Mouse (Mus musculus) hindbrain, embryonic 11.5 days (tissue): ENCODE data around the gene Cspg5. TPM values are rescaled to one million over a fixed set of nuclear protein-coding genes. Genes with fewer than 3 reads are reported as not detected.

ENCODE experiments used
- ATAC-seq: fragments of 200-750 bp; cut with Nextera tagmentation; 2 replicates; pipeline ENCODE4 v1.8.0; 2017; ENCODE audit warnings: mild to moderate bottlenecking, moderate TSS enrichment, moderate library complexity; ENCODE audit not compliant: low FRiP score
- DNase-seq: peaks from one replicate; pipeline ENCODE4 v3.0.0-alpha.2; 2015; ENCODE audit warnings: low spot score
- H3K27ac ChIP-seq: fragments of 300-500 bp; sonication (generic); 2 replicates; pipeline ENCODE4 v1.5.1; 2014; ENCODE audit warnings: mild to moderate bottlenecking, low read depth, low read length
- H3K27me3 ChIP-seq: fragments of 300-500 bp; sonication (generic); 2 replicates; pipeline ENCODE4 v1.6.1; 2014; ENCODE audit warnings: mild to moderate bottlenecking, low read length, moderate library complexity, mixed read lengths; ENCODE audit not compliant: control insufficient read depth, insufficient read depth
- H3K36me3 ChIP-seq: fragments of 300-500 bp; sonication (generic); 2 replicates; pipeline ENCODE4 v1.6.1; 2014; ENCODE audit warnings: mild to moderate bottlenecking, low read length, moderate library complexity, mixed read lengths; ENCODE audit not compliant: control insufficient read depth, insufficient read depth
- H3K4me1 ChIP-seq: fragments of 300-500 bp; sonication (generic); replicated peaks from 2 replicates; pipeline ENCODE4 v1.6.1; 2014; ENCODE audit warnings: low read length, mixed read lengths; ENCODE audit not compliant: control insufficient read depth, insufficient read depth
- H3K4me2 ChIP-seq: fragments of 300-500 bp; sonication (generic); replicated peaks from 2 replicates; pipeline ENCODE4 v1.6.1; 2014; ENCODE audit warnings: mild to moderate bottlenecking, low read depth, low read length
- H3K4me3 ChIP-seq: fragments of 300-500 bp; sonication (generic); 2 replicates; pipeline ENCODE4 v1.5.1; 2014; ENCODE audit warnings: low read depth, low read length
- H3K9ac ChIP-seq: fragments of 300-500 bp; sonication (generic); 2 replicates; pipeline ENCODE4 v1.6.1; 2014; ENCODE audit warnings: low read depth, low read length
- H3K9me3 ChIP-seq: fragments of 300-500 bp; sonication (generic); 2 replicates; pipeline ENCODE4 v1.6.1; 2016; ENCODE audit warnings: low read length; ENCODE audit not compliant: control insufficient read depth
- WGBS: fragments of 180-500 bp; shearing (Covaris S2); extraction: QIAGEN DNeasy Blood & Tissue Kit; methylation state at CpG from one replicate; pipeline ENCODE4 v1.1.7; 2014; 5-methylcytosine and 5-hydroxymethylcytosine counted together
- polyA plus RNA-seq: library from polyadenylated mRNA; unstranded; fragments of >200 nt; fragmentation: Nextera tagmentation; extraction: Ambion mirVana; gene quantifications from 2 replicates; pipeline ENCODE4 v1.2.1, GENCODE M21; 2014

Gene Cspg5
- polyA plus RNA-seq, 1 experiment from 2014 or later: 12.6 TPM

DNA sequence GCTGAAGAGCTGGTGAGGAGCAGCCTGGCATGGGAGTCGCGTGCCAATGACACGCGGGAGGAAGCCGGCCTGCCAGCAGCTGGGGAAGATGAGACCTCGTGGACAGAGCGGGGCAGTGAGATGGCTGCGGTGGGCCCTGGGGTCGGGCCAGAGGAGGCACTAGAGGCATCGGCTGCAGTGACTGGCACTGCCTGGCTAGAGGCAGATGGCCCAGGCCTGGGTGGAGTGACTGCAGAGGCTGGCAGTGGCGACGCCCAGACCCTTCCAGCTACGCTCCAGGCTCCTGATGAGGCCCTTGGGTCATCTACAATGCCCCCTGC lies 2.7 kb downstream of the Cspg5 start:
- H3K27me3 ChIP-seq: no peaks in the 10 kb centered on the region; the same call in 1 of the 2 replicates

DNA sequence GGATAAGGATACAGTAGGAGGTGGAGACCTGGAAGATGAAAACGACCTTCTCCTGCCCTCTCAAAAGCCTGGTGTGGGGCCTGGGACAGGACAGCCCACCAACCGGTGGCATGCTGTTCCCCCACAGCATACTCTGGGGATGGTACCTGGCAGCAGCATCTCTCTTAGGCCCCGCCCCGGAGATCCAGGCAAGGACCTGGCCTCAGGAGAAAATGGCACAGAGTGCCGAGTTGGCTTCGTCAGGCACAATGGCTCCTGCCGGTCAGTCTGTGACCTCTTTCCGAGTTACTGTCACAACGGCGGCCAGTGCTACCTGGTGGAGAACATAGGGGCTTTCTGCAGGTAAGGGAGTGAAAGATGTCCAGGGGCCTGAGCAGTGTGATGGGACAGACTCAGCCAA lies 3.5 kb downstream of the Cspg5 start:
- no peak overlapping the region for H3K4me3 ChIP-seq
- DNase-seq (no peak), ATAC-seq (no peak)
- H3K4me2 ChIP-seq: no peak overlapping the region
- H3K9me3 ChIP-seq: no peaks in the 10 kb centered on the region
- no peaks in the 10 kb centered on the region for H3K36me3 ChIP-seq
- no peaks in the 10 kb centered on the region; the same call in 1 of the 2 replicates for H3K27me3 ChIP-seq
- peaks cover 19% of the 10 kb centered on the region for H3K4me1 ChIP-seq
- no peak overlapping the region for H3K9ac ChIP-seq
- no peak overlapping the region for H3K27ac ChIP-seq
- WGBS: 86% methylated on average over 10 of the region's 10 CpGs

More for the DNA sequence above, 2.7 kb downstream of the Cspg5 start:
- DNase-seq (no peak), ATAC-seq (no peak)
- Histone ChIP-seq H3K36me3 (no peaks in the 10 kb centered on the region), H3K4me1 (peaks cover 19% of the 10 kb centered on the region), H3K9me3 (no peaks in the 10 kb centered on the region), H3K4me2 (peak overlapping the region; percentile 100), H3K4me3 (peak overlapping the region; percentile 63; the same call in 1 of the 2 replicates), H3K27ac (no peak overlapping the region), H3K9ac (peak overlapping the region; percentile 3; the same call in 1 of the 2 replicates)
- 43% methylated on average over 13 of the region's 13 CpGs for WGBS

DNA sequence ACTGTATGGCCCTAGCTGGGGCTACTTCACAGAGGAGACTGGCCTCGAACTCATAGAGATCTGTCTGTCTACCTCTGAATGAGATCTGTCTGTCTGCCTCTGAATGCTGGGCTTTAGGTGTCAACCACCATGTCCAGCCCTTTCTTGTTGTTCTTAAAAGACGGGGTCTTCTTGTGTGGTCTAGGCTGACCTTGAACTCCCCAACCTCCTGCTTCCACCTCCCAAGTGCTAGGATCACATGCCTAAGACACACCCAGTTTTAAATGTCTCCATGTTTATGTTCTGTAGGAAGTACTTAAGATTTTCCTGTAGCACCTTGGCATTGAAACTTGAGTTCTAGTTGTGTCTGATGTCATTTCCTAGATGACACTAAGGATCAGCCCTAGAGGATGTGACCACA lies 5.3 kb downstream of the Cspg5 start:
- H3K9me3 ChIP-seq: no peaks in the 10 kb centered on the region
- peaks cover 19% of the 10 kb centered on the region for H3K4me1 ChIP-seq
- H3K4me3 ChIP-seq: no peak overlapping the region
- H3K36me3 ChIP-seq: no peaks in the 10 kb centered on the region
- peak overlapping the region; percentile 92 for H3K27ac ChIP-seq
- no peak overlapping the region for H3K9ac ChIP-seq
- peak overlapping the region; percentile 34; the same call in 1 of the 2 replicates for H3K4me2 ChIP-seq
- ATAC-seq: no peak
- 68% methylated on average over 2 of the region's 2 CpGs for WGBS
- DNase-seq: no peak
- no peaks in the 10 kb centered on the region; the same call in 1 of the 2 replicates for H3K27me3 ChIP-seq

DNA sequence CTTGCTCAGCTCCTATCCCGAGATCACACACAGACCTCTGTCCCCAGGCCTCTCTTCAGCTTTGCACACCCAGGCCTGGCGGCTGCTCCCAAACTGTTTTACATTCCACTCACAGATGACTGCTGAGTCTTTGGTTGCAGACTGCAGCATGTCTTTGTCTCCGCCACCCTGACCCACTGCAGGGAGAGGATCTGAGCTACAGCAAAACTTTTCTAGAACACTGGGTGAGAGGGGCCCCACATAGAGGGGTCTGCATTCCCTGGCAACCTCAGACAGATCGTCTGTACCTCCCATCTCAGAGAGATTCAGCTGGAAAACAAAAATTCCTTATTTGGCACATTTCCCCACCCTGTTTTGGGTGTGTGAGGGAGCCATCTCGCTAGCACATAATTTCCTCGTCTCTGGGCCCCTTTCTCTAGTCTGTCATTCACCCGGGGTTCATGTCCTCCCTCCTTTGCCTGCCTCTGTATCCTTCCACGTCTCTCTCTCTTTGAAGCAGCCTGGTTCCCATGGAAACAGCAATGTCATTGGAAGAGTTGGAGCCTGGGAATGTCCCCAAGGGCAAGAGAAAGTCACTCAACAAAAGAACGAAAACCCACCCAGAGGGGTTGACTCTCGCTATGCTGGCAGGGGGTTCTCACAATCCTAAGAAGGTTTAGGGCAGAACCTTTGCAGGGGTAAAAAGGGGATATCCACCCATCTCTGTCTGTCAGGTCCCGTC lies 6.4 kb downstream of the Cspg5 start:
- Histone ChIP-seq H3K27me3 (no peaks in the 10 kb centered on the region), H3K36me3 (no peaks in the 10 kb centered on the region), H3K4me2 (peak overlapping the region; percentile 34), H3K9me3 (no peaks in the 10 kb centered on the region), H3K4me3 (0 out of 2 replicates have a peak overlapping the region, but pooled peaks have one; percentile 4), H3K27ac (peak overlapping the region; percentile 92), H3K4me1 (peaks cover 15% of the 10 kb centered on the region), H3K9ac (peak overlapping the region; percentile 38)
- 7% methylated on average over 11 of the region's 11 CpGs for WGBS
- ATAC-seq (peak; percentile 87), DNase-seq (peak; percentile 86)

DNA sequence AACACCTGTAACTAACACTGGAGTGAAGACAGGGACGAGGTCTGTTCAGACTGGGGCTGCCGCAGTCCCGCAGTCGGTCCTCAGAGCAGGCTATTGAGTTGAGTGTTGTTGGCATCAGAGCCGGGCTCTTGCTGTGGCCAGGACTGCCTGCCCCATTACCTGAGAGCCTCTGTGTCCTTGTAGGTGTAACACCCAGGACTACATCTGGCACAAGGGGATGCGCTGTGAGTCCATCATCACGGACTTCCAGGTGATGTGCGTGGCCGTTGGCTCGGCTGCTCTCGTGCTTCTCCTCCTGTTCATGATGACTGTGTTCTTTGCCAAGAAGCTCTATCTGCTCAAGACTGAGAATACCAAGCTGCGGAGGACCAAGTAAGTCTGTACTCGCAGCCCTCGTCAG lies 7.2 kb downstream of the Cspg5 start:
- Histone ChIP-seq H3K27ac (peak overlapping the region; percentile 92), H3K27me3 (no peaks in the 10 kb centered on the region), H3K9me3 (no peaks in the 10 kb centered on the region), H3K36me3 (no peaks in the 10 kb centered on the region), H3K9ac (no peak overlapping the region; the same call in 1 of the 2 replicates), H3K4me2 (no peak overlapping the region), H3K4me3 (no peak overlapping the region), H3K4me1 (peaks cover 20% of the 10 kb centered on the region)
- DNase-seq: no peak
- WGBS: 86% methylated on average over 14 of the region's 14 CpGs
- ATAC-seq: no peak

DNA sequence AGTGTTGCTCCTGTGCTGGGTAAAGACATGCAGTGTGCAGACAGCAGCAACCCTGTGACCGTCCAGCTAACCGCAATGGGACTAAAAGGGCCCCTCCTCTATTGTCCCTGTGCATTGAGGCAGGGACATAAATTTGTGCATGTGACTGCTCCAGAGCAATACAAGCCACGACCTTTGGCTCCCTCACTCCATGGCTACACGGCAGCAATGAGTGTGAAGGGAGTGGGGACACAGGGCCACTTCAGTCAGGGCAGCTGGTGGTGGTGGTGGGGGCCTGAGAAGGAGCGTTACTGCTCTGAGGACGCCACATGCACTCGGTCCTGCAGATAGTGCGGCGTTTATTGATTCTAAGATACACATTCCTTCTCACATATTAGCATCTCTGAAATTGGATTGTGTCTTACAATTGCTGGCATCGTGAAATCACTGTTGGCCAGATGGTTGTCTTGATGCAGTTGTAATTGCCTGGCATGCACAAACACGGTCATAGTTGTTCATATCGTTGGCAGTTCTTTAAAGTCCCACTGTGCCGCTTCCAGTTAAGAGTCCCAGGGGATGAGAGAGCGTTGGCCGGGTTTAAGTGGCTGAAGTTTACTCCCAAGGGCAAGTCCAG lies 11.9 kb downstream of the Cspg5 start:
- DNase-seq (peak; percentile 74), ATAC-seq (peak; percentile 88)
- peak overlapping the region; percentile 68 for H3K27ac ChIP-seq
- H3K27me3 ChIP-seq: no peaks in the 10 kb centered on the region
- peaks cover 15% of the 10 kb centered on the region for H3K4me1 ChIP-seq
- 0 out of 2 replicates have a peak overlapping the region, but pooled peaks have one; percentile 6 for H3K4me2 ChIP-seq
- H3K4me3 ChIP-seq: no peak overlapping the region
- H3K9ac ChIP-seq: no peak overlapping the region; the same call in 1 of the 2 replicates
- 33% methylated on average over 15 of the region's 15 CpGs for WGBS
- no peaks in the 10 kb centered on the region for H3K9me3 ChIP-seq
- no peaks in the 10 kb centered on the region for H3K36me3 ChIP-seq

DNA sequence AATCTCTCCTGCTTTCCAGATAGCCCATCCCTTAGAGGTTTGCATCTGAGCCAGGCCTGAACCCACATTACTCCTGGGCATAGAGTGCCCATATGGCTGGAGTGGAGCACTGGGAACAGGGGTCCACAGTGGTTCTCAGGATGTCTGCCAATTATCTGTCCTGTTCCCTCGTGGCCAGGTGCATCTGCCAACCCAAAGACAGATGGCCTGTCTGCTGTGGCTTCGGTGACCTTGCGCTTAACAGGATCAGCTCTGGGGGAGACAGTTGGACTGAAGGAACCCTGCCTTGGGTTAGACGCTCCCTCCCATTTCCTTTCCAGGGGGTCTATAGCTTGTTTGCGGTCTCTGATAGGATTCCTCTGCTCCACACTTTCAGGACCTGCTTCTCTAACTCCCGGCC lies 15.1 kb downstream of the Cspg5 start:
- Histone ChIP-seq H3K36me3 (no peaks in the 10 kb centered on the region), H3K4me1 (peaks cover 10% of the 10 kb centered on the region), H3K4me3 (no peak overlapping the region), H3K27me3 (no peaks in the 10 kb centered on the region), H3K9me3 (no peaks in the 10 kb centered on the region), H3K9ac (no peak overlapping the region), H3K27ac (0 out of 2 replicates have a peak overlapping the region, but pooled peaks have one; percentile 42), H3K4me2 (no peak overlapping the region)
- WGBS: 79% methylated on average over 6 of the region's 6 CpGs
- DNase-seq (no peak), ATAC-seq (no peak)

DNA sequence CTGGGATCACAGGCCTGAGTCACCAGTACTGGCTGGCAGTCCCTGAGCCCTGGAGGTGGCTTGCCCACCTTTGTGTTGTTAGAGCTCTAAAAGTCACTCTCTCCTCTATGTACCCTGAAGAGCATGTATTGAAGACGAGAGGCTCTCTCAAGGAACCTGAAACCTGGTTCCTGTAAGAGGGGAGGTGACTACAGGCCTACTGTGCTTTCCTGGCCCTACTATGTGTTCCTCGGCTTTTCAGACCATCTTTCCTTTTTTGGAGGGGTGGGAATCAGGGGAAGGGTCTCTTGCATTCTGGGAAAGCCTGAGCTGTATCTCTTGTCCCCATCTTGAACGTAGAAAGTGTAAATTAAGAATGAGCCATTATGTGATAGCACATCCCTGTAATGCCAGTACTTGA lies 15.5 kb downstream of the Cspg5 start:
- Histone ChIP-seq H3K4me3 (no peak overlapping the region), H3K4me2 (no peak overlapping the region), H3K36me3 (no peaks in the 10 kb centered on the region), H3K9ac (no peak overlapping the region), H3K27me3 (no peaks in the 10 kb centered on the region), H3K27ac (no peak overlapping the region), H3K4me1 (peaks cover 10% of the 10 kb centered on the region), H3K9me3 (no peaks in the 10 kb centered on the region)
- no peak for ATAC-seq
- DNase-seq: no peak
- 86% methylated on average over 3 of the region's 3 CpGs for WGBS

DNA sequence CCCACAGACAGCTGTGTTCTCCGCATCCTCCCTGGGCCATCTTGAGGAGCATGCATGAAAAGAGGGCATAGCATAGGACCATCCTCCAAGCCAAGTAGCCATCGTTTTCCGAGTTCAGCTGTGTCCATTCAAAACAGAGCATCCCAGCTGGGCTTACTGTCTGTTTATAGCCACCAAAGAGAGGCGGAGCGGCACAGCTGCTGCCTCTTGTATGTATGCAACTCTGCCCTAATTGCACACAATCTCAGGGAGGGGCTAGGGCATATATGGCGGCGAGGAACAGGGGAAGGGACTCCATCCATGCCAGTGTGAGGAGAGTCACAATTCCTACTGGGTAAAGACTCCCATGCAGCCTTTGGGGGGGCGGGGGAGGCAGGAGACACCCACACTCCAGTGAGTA lies 19.6 kb downstream of the Cspg5 start:
- 83% methylated on average over 8 of the region's 8 CpGs for WGBS
- no peak for ATAC-seq
- H3K4me2 ChIP-seq: no peak overlapping the region

More for the DNA sequence above, 19.6 kb downstream of the Cspg5 start:
- no peaks in the 10 kb centered on the region for H3K9me3 ChIP-seq
- no peaks in the 10 kb centered on the region for H3K27me3 ChIP-seq
- H3K4me1 ChIP-seq: no peaks in the 10 kb centered on the region
- no peaks in the 10 kb centered on the region for H3K36me3 ChIP-seq
- no peak overlapping the region for H3K4me3 ChIP-seq
- no peak overlapping the region for H3K9ac ChIP-seq
- DNase-seq: no peak
- H3K27ac ChIP-seq: no peak overlapping the region
